Mouse (Mus musculus): ENCODE measurements at regions not wholly inside any gene's neighbourhood (a gene's known extent, or its start where the extent isn't known, plus 50 kb on each side); places are given as distances from the start of the nearest gene placed in this dataset.

GRCm38 (mm10) chr2:131635791-131636190 lies 73.7 kb upstream of the Adra1d start:
- no peak overlapping the region for H3K4me3 ChIP-seq (ENCODE audit: low read depth, low read length)
- no peaks in the 10 kb centered on the region for H3K9me3 ChIP-seq (ENCODE audit: low read depth, low read length)
- no peak for DNase-seq
- H3K36me3 ChIP-seq (ENCODE audit: insufficient read depth), result no peaks in the 10 kb centered on the region
- no peaks in the 10 kb centered on the region for H3K4me1 ChIP-seq (ENCODE audit: insufficient read depth)
- no peak for TF ChIP-seq CTCF (IDR thresholded peaks at IDR 0.05; ENCODE audit: low read depth)
- WGBS, result 33% methylated on average over 2 of the region's 2 CpGs
- H3K27ac ChIP-seq (ENCODE audit: low read depth), result no peak overlapping the region
- H3K9ac ChIP-seq, result no peak overlapping the region
- no peak overlapping the region for H3K4me2 ChIP-seq
- no peak for ATAC-seq (ENCODE audit: insufficient read depth)
- no peaks in the 10 kb centered on the region for H3K27me3 ChIP-seq (ENCODE audit: insufficient read depth, low read length)

- no peak for ATAC-seq (ENCODE audit: insufficient read depth)
- 61% methylated on average over 4 of the region's 4 CpGs for WGBS
- no peak for DNase-seq
- no peaks in the 10 kb centered on the region for H3K9me3 ChIP-seq (ENCODE audit: low read depth, low read length)
- H3K9ac ChIP-seq, result no peak overlapping the region
- H3K4me3 ChIP-seq (ENCODE audit: low read depth, low read length), result no peak overlapping the region
- H3K4me2 ChIP-seq, result no peak overlapping the region
- no peak for TF ChIP-seq CTCF (IDR thresholded peaks at IDR 0.05; ENCODE audit: low read depth)
- no peaks in the 10 kb centered on the region for H3K4me1 ChIP-seq (ENCODE audit: insufficient read depth)
- H3K27ac ChIP-seq (ENCODE audit: low read depth), result no peak overlapping the region
- no peaks in the 10 kb centered on the region for H3K27me3 ChIP-seq (ENCODE audit: insufficient read depth, low read length)
- H3K36me3 ChIP-seq (ENCODE audit: insufficient read depth), result no peaks in the 10 kb centered on the region
Measured at GRCm38 (mm10) chr2:131617916-131618315, 55.8 kb upstream of the Adra1d start.

DNA sequence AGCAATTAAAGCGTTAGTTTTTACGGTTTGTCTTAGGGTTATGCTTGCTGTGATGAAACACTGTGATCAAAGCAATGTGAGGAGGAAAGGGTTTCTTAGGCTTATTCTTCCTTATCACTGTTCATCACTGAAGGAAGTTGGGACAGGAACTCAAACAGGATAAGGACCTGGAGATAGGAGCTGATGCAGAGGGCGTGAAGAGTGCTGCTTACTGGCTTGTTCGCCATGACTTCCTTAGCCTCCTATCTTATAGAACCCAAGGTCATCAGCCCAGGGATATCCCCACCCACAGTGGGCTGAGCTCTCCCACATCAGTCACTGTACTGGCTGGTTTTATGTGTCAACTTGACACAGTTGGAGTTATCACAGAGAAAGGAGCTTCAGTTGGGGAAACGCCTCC lies 50.4 kb upstream of the Adra1d start:
- no peaks in the 10 kb centered on the region for H3K36me3 ChIP-seq (ENCODE audit: insufficient read depth)
- H3K27ac ChIP-seq (ENCODE audit: low read depth), result no peak overlapping the region
- H3K9ac ChIP-seq, result no peak overlapping the region
- TF ChIP-seq CTCF (IDR thresholded peaks at IDR 0.05; ENCODE audit: low read depth), result no peak
- H3K27me3 ChIP-seq (ENCODE audit: insufficient read depth, low read length), result no peaks in the 10 kb centered on the region
- no peak overlapping the region for H3K4me2 ChIP-seq
- H3K4me1 ChIP-seq (ENCODE audit: insufficient read depth), result no peaks in the 10 kb centered on the region
- H3K9me3 ChIP-seq (ENCODE audit: low read depth, low read length), result no peaks in the 10 kb centered on the region
- DNase-seq (no peak), ATAC-seq (ENCODE audit: insufficient read depth) (no peak)
- 65% methylated on average over 5 of the region's 5 CpGs for WGBS
- no peak overlapping the region for H3K4me3 ChIP-seq (ENCODE audit: low read depth, low read length)

All from lung, embryonic 14.5 days (tissue).